Mouse (Mus musculus) MEL (cell line): ENCODE results near the gene Pcsk5.

Source experiments
- CTCF ChIP-seq, 3 experiments: IDR thresholded peaks in 2 of 3; conservative IDR thresholded peaks in 1 of 3; 2 replicates each; pipeline ENCODE4 v1.5.1; 2011 to 2012; ENCODE audit warnings: low read length in 3 of 3, low read depth in 2 of 3, mild to moderate bottlenecking in 2 of 3, improper control_type of control experiment in 1 of 3, inconsistent platforms in 1 of 3, mixed read lengths in 1 of 3, moderate library complexity in 1 of 3; ENCODE audit not compliant: control insufficient read depth in 1 of 3, insufficient read depth in 1 of 3, poor library complexity in 1 of 3, severe bottlenecking in 1 of 3
- EP300 ChIP-seq, 2 experiments: IDR thresholded peaks; 2 replicates each; pipeline ENCODE4 v1.6.1; 2011; ENCODE audit warnings: improper control_type of control experiment in 2 of 2, low read length in 2 of 2, low read depth in 1 of 2, mild to moderate bottlenecking in 1 of 2
- HCFC1 ChIP-seq: IDR thresholded peaks from 2 replicates; pipeline ENCODE4 v1.6.1; 2012; ENCODE audit warnings: low read depth, mild to moderate bottlenecking, inconsistent platforms, low read length, improper control_type of control experiment, moderate library complexity
- NRF1 ChIP-seq: IDR thresholded peaks from 2 replicates; pipeline ENCODE4 v1.6.1; 2014; ENCODE audit warnings: low read depth, mild to moderate bottlenecking, inconsistent platforms, low read length, improper control_type of control experiment, moderate library complexity; ENCODE audit not compliant: poor library complexity, insufficient read depth, severe bottlenecking
- SMC3 ChIP-seq: IDR thresholded peaks from 2 replicates; pipeline ENCODE4 v1.6.1; 2011; ENCODE audit warnings: low read depth, low read length, improper control_type of control experiment

DNA sequence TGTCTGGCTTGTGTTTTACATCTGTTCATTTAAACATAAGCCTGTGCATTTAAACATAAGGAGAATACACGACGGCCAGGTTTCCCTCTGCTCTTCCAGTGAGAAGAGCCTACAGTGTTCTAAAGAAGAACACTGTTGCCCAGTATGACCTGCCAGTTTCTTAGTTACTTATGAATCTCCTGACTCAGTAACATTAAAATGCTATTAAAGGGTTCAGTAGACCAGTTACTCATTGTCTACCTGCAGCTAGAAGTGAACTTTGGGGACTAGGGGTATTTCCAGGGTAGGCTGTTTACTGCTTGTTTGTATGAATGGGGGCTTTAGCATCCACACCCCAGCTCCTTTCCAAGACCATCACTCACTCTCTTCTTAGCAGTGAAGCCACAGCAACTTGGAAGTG, 278.7 kb downstream of the Pcsk5 start:
- no peak for TF ChIP-seq CTCF (IDR thresholded peaks at IDR 0.05 in 2 of 3, conservative IDR thresholded peaks at IDR 0.05 in 1 of 3; ENCODE audit: control insufficient read depth in 1 of 3, insufficient read depth in 1 of 3, low read depth in 2 of 3, low read length in 3 of 3, poor library complexity in 1 of 3, severe bottlenecking in 1 of 3)
- no peak for TF ChIP-seq SMC3
- no peak for TF ChIP-seq EP300 (IDR thresholded peaks at IDR 0.05; ENCODE audit: low read depth in 1 of 2, low read length in 2 of 2)
- TF ChIP-seq NRF1, result no peak
- TF ChIP-seq HCFC1, result no peak
